Mouse (Mus musculus) A20 (cell line): ENCODE results near the gene Guca1b.
"Not testable (repeated sequence)": the region's sequence is repeated elsewhere in the genome, so short reads cannot be mapped to it uniquely, and the experiment has no call there.

ENCODE experiments used
- DNase-seq: peaks from one replicate; pipeline ENCODE4 v3.0.0-alpha.2; 2011; ENCODE audit warnings: low read depth, low spot score

Gene Guca1b

DNA sequence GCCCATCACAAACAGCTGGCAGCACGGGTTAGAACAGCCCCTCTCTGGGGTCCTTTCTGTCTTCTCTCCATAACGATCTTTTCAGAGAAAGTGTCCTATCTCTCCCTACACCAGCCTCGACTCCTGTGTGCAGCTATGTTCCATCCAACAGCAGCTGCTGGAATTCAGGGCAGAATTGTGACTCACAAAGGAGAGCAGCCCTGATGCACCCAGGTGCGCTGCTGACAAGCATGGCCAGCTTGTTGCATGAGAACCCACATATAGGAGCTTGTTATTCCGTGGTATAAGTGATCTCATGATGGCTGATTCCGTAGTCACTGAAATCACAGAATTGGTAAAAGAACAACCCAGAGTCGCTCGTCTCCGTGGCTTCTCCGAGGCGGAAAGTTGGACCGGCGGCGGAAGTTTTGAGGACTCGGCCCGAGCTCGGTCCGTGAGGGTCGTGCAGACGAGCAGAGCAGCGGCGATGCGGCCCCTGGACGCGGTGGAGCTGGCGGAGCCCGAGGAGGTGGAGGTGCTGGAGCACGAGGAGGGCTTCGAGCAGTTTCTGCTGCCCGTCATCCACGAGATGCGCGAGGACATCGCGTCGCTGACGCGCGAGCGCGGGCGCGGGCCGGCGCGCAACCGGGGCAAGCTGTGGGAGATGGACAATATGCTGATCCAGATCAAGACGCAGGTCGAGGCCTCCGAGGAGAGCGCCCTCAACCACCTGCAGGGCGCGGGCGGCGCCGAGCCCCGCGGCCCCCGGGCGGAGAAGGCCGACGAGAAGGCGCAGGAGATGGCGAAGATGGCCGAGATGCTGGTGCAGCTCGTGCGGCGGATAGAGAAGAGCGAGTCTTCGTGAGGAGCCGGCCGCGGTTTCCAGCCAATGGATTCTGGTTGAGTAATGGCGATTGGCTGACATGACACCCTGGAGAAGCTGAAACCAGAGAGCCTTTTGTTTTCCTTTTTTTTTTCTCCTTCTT, 25.0 kb downstream of the Guca1b start:
- not testable (repeated sequence) for DNase-seq

DNA sequence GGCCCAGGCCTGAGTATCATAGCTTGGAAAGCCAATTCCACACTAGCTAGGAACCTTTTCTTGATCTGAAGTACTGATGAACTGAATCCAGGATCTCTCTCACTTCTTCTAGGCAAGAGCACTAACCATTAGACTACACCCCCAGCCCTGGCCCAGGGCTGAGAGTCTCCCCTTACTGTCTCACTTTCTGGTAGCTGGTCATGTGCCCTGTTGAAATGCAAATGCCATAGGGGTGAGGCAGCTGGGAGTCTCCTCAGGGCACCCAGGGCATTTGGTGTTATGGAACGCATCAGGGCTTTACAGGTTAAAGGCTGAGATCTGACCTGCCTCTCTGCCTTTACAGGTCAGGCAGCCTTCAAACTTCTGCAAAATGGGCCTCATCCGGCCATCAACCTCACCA, 35.0 kb downstream of the Guca1b start:
- no peak for DNase-seq

DNA sequence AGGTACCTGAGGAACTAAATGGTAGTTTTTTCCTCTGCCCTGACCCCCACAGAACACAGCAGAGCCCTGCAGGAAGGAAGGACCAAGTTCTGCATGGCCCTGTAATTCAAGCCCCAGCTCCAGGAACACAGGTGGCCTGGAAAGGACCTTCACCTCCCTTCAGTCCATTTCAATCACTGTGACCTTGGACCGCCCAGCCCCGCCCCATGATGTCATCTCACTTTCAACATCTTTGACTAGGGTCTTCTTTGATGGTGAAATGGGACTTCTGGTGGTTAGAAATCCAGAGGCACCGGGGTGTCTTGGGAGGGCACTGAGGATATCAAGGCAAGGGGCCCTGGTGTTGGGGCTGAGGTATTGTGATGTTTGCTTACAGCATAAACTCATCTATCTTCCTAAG, 36.4 kb downstream of the Guca1b start:
- no peak for DNase-seq

GRCm38 (mm10) chr17:47422616-47423015, 37.4 kb downstream of the Guca1b start:
- DNase-seq: peak; percentile 56

GRCm38 (mm10) chr17:47424186-47424585, 39.0 kb downstream of the Guca1b start:
- no peak for DNase-seq

DNA sequence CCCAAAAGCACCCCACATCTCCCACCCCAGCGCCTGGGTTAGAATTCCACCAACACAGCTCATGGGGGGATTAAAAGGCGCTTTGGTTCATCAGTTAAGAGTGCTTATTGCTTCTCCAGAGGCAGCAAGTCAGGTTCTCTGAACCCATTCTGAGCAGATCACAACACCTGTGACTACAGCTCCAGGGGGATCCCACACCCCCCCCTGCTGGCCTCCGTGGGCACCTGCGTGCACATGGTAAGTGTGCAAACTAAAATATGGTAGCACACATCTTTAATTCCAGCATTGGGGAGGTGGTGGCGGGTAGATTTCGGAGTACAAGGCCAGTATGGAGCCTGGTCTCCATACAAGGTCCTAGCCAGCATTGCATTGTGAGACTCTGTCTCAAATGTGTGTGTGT, 42.1 kb downstream of the Guca1b start:
- peak; percentile 42 for DNase-seq

GRCm38 (mm10) chr17:47428831-47429304, 43.7 kb downstream of the Guca1b start:
- peak; percentile 49 for DNase-seq

- DNase-seq: peak; percentile 45
Measured at GRCm38 (mm10) chr17:47430815-47431214, 45.6 kb downstream of the Guca1b start.

DNA sequence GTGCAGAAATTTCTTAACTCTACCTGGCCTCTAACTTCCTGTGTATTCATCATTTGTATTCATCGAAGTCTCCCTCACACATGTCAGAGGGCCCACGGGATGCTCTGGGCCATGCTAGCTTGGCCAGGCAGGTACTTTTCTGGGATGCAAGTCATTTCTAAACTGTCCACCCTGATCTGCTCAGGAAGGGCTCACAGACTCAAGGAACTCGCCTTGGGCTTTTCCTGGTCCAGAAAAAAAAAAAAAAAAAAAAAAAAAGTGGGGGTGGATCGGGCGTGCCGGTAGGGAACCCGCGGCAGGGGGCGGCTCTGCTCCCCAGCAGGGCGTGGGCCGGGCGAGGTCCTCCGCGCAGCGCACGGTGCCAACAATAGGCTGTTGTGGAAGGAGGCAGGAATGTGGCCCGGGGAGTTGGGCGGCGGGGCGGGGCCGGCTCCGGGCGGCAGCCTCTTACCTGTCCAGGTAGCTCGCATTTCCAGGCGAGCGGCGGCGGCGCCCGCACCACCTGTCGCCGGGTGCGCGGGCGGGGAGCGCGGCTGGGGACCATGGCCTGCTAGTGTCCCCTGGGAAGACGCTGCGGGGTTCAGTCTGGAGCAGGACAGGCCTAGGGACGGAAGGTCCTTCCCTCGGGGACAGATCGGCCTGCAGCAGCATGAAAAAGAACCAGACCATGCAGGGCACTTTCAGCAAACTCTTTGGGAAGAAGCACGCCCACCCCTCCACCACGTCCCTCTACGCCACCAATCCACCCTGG, 51.1 kb downstream of the Guca1b start, which contains the start of gene AI661453:
AI661453 (plus strand) TSS at position 460 of the 751 bp plus-strand sequence.
- no peak for DNase-seq

- DNase-seq: no peak
Measured at GRCm38 (mm10) chr17:47436907-47437547, 51.8 kb downstream of the Guca1b start, which contains the start of gene 1700001C19Rik. 1700001C19Rik (minus strand) TSS chr17:47437376.

DNA sequence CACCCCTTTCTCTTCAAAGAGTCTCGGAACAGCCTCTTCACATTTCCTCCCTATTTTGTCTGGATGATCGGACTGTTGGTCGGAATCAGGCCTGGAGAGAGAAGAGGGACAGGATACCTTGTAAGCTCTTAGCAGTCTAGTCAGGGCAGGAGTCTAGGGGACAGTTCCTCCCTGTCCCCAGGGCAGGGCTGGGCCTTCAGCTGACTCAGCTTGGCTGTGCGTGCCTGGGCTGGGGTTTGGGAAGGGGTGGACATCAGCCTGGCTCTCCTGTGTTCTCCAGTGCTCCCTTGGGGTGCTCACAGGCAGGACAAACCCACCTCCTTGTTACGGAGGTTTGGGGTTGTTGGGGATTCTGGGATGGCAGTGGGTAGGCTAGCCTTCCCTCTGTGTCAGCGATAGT, 53.4 kb downstream of the Guca1b start:
- no peak for DNase-seq

GRCm38 (mm10) chr17:47439396-47440028, 54.3 kb downstream of the Guca1b start:
- no peak for DNase-seq

- no peak for DNase-seq
Measured at GRCm38 (mm10) chr17:47440359-47440890, 55.2 kb downstream of the Guca1b start.

GRCm38 (mm10) chr17:47441296-47442051, 56.3 kb downstream of the Guca1b start:
- no peak for DNase-seq

DNA sequence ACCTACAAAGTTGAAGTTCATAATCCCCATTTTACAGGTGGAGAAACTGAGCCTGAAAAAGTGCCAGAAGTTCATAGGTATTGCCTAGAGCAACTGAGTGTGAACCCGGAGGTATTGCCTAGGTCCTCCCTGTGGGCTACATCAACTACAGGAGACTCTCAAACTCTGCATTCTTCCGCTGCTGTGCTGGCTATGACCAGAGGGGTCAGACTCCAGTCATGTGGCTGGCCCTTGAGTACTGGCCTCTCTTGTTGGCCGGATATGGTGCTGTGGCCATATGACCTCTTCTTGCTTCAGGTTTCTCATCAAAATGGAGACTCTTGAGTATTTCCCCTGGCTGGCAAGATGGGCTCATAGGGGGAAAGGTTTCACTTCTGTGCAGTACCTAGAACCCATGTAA, 57.1 kb downstream of the Guca1b start:
- DNase-seq: no peak
